Comparison of ENCODE assay signal across 18 mouse cellular contexts in the genomic region with DNA sequence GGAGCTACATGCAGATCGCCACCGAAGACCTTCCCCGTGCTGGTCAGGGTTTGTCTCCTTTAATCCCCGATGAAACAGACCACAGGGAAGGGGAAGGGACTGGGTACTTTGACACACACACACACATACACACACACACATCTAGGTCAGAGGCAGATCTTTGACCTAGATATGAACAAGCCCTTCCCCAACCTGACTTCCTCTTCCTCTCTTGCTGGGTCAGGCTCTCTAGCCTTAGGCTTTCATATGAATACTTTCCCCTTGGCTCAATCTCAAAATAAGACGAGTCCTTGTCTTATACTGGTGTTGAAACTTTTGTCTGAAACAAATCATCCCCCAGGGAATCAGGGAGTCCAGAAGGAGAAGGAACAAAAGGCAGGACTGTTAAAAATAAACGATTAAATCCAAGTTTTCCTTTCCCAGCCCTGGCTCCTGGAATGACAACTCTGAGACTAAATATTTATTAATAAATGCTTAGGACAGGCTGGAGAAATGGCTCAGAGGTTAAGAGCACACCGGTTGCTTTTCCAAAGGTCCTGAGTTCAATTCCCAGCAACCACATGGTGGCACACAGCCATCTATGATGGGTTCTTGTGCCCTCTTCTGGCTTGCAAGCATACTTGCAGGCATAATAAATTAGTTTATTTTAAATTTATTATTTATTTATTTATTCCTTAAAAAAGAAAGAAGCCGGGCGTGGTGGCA. TPM values are rescaled to one million over a fixed set of nuclear protein-coding genes. Genes with fewer than 3 reads are reported as not detected.
DNase-seq lines count a peak whose midpoint lies in the region; ATAC-seq and TF ChIP-seq lines count a peak whose summit lies in the region.
"Had no signal": no experiment of that assay in that cellular context is flagged by ENCODE, and none has a peak within 500 bp of the region (broad histone marks: within the 10 kb centered on the region; RNA-seq: fewer than 3 reads in every experiment).

No protein-coding gene starts in this region.

- no peak for DNase-seq in left cerebral cortex, adult 2 months (ENCODE audit: extremely low spot score in 1 of 2, low spot score in 2 of 2)
- DNase-seq in left cerebral cortex, adult 8-10 months (ENCODE audit: low spot score in 2 of 2) = no peak
- peak; percentile 35 for DNase-seq in CD4-positive, CD25-positive, alpha-beta regulatory T cell, adult 2 months (ENCODE audit: low read depth, low spot score)
- DNase-seq in Patski (ENCODE audit: low read depth, low spot score) = no peak
- DNase-seq in Muller cell, postnatal 12 days (ENCODE audit: inconsistent ontology term) = no peak
- no peak for DNase-seq in ovary, adult 18-20 months (ENCODE audit: low spot score)
- DNase-seq: adrenal gland, postnatal 14 days; cerebellum, adult 11 months; forebrain, postnatal 0 days; left cerebral cortex, postnatal 4 days had no signal

- CTCF ChIA-PET in Patski (lab: Charles Lee) = no interaction called here

- no peak overlapping the region for H3K27ac ChIP-seq in left cerebral cortex, adult 2 months
- H3K27ac ChIP-seq in forebrain, embryonic 15.5 days (replicated peaks) = no peak overlapping the region
- H3K27ac ChIP-seq: embryonic facial prominence, embryonic 13.5 days; heart, embryonic 13.5 days had no signal

- no peaks in the 10 kb centered on the region for H3K27me3 ChIP-seq in Patski
- H3K27me3 ChIP-seq in forebrain, embryonic 15.5 days = no peaks in the 10 kb centered on the region
- H3K27me3 ChIP-seq: embryonic facial prominence, embryonic 13.5 days had no signal

- no peaks in the 10 kb centered on the region for H3K9me3 ChIP-seq in forebrain, embryonic 15.5 days
- H3K9me3 ChIP-seq: embryonic facial prominence, embryonic 13.5 days; heart, embryonic 13.5 days had no signal

- peaks cover 6% of the 10 kb centered on the region; the same call in 1 of the 2 replicates for H3K4me1 ChIP-seq in forebrain, embryonic 15.5 days

- intact Hi-C loops in left cerebral cortex, adult 2 months (cut with DNase I) = no loop called here

- no peak for ATAC-seq in Patski
- peak; percentile 88 for ATAC-seq in monocyte, adult 5-6 weeks (replicated peaks; ENCODE audit: insufficient number of reproducible peaks, low FRiP score, low TSS enrichment, poor library complexity, severe bottlenecking)
- no peak for ATAC-seq in forebrain, embryonic 15.5 days (replicated peaks)
- ATAC-seq: forebrain, postnatal 0 days; hindbrain, embryonic 16.5 days had no signal

- in situ Hi-C loops in Patski (cut with MboI; ENCODE audit: low pct_unique_long_range_greater_than_20kb) = no loop called here

- WGBS in forebrain, embryonic 15.5 days = 87% methylated on average over 9 of the region's 9 CpGs

- no peaks in the 10 kb centered on the region for H3K36me3 ChIP-seq in forebrain, embryonic 15.5 days
- H3K36me3 ChIP-seq: embryonic facial prominence, embryonic 13.5 days; heart, embryonic 13.5 days had no signal

- H3K4me3 ChIP-seq in left cerebral cortex, adult 2 months = no peak overlapping the region
- no peak overlapping the region for H3K4me3 ChIP-seq in forebrain, embryonic 15.5 days
- H3K4me3 ChIP-seq: embryonic facial prominence, embryonic 13.5 days; heart, embryonic 13.5 days had no signal

- POLR2A ChIA-PET in Patski (lab: Charles Lee) = interaction anchor here (1.2 kb wide), 1 partner anchor 52 kb away, joined by 3 read pairs; no protein-coding TSS in a partner anchor

- peak; percentile 4 for TF ChIP-seq CTCF in left cerebral cortex, adult 2 months (IDR thresholded peaks at IDR 0.05)
- TF ChIP-seq CTCF in Patski (IDR thresholded peaks at IDR 0.05) = peak; percentile 34

- H3K4me2 ChIP-seq in forebrain, embryonic 15.5 days (replicated peaks) = no peak overlapping the region
- H3K4me2 ChIP-seq: embryonic facial prominence, embryonic 13.5 days; heart, embryonic 13.5 days had no signal

- no peak overlapping the region for H3K9ac ChIP-seq in forebrain, embryonic 15.5 days (replicated peaks)
- H3K9ac ChIP-seq: embryonic facial prominence, embryonic 13.5 days; forebrain, postnatal 0 days; heart, embryonic 13.5 days had no signal

RNA-seq across cellular contexts. Expression of a gene that starts 14.2 kb away (rescaled TPM):
- total RNA-seq in left cerebral cortex, adult 2 months (2021) = not detected
- total RNA-seq in left cerebral cortex, adult 8-10 months (2022) = not detected
- not detected for polyA plus RNA-seq in Patski (2021)
- not detected in 3 replicates for total RNA-seq in monocyte, adult 5-6 weeks (2017)
- polyA plus RNA-seq in forebrain, embryonic 15.5 days (2015; fragmentation: Nextera tagmentation; extraction: Ambion mirVana) = not detected in 2 replicates
- total RNA-seq: adrenal gland, postnatal 14 days; forebrain, postnatal 0 days; left cerebral cortex, postnatal 4 days had no signal
- polyA plus RNA-seq: embryonic facial prominence, embryonic 13.5 days; forebrain, postnatal 0 days; heart, embryonic 13.5 days; hindbrain, embryonic 16.5 days; lung, embryonic 16.5 days; urinary bladder, adult 2 months had no signal

RNA-seq across cellular contexts. Expression of a gene that starts 23.9 kb away (rescaled TPM):
- total RNA-seq in left cerebral cortex, adult 2 months (2021) = not detected
- not detected for total RNA-seq in left cerebral cortex, adult 8-10 months (2022)
- not detected for polyA plus RNA-seq in Patski (2021)
- total RNA-seq in monocyte, adult 5-6 weeks (2017) = not detected in 3 replicates
- not detected in 2 replicates for polyA plus RNA-seq in forebrain, embryonic 15.5 days (2015; fragmentation: Nextera tagmentation; extraction: Ambion mirVana)
- total RNA-seq: adrenal gland, postnatal 14 days; ES-E14; forebrain, postnatal 0 days; left cerebral cortex, postnatal 4 days had no signal
- polyA plus RNA-seq: embryonic facial prominence, embryonic 13.5 days; forebrain, postnatal 0 days; heart, embryonic 13.5 days; hindbrain, embryonic 16.5 days; urinary bladder, adult 2 months had no signal

RNA-seq across cellular contexts. Expression of a gene that starts 27.7 kb away (rescaled TPM):
- 10 to 100 TPM; 55.1 to 56.7 TPM for total RNA-seq in left cerebral cortex, adult 2 months (2021)
- total RNA-seq in left cerebral cortex, adult 8-10 months (2022) = 10 to 100 TPM; 54.0 to 61.0 (median 56.8) TPM
- 91.6 TPM for polyA plus RNA-seq in Patski (2021)
- total RNA-seq in monocyte, adult 5-6 weeks (2017) = 35.4 to 46.2 TPM (median 40.6 TPM) in 3 replicates
- polyA plus RNA-seq in forebrain, embryonic 15.5 days (2015; fragmentation: Nextera tagmentation; extraction: Ambion mirVana) = 140 and 152 TPM in 2 replicates

RNA-seq across cellular contexts. Expression of a gene that starts 36.7 kb away (rescaled TPM):
- total RNA-seq in left cerebral cortex, adult 2 months (2021) = not detected
- not detected for total RNA-seq in left cerebral cortex, adult 8-10 months (2022)
- not detected for polyA plus RNA-seq in Patski (2021)
- total RNA-seq in monocyte, adult 5-6 weeks (2017) = not detected in 3 replicates
- polyA plus RNA-seq in forebrain, embryonic 15.5 days (2015; fragmentation: Nextera tagmentation; extraction: Ambion mirVana) = not detected in 2 replicates
- total RNA-seq: adrenal gland, postnatal 14 days; ES-E14; forebrain, postnatal 0 days; left cerebral cortex, postnatal 4 days had no signal
- polyA plus RNA-seq: embryonic facial prominence, embryonic 13.5 days; forebrain, postnatal 0 days; heart, embryonic 13.5 days; hindbrain, embryonic 16.5 days; lung, embryonic 16.5 days had no signal

RNA-seq across cellular contexts. Expression of a gene that starts 54.0 kb away (rescaled TPM):
- not detected for total RNA-seq in left cerebral cortex, adult 2 months (2021)
- total RNA-seq in left cerebral cortex, adult 8-10 months (2022) = not detected
- polyA plus RNA-seq in Patski (2021) = not detected
- total RNA-seq in monocyte, adult 5-6 weeks (2017) = not detected in 3 replicates
- polyA plus RNA-seq in forebrain, embryonic 15.5 days (2015; fragmentation: Nextera tagmentation; extraction: Ambion mirVana) = not detected in 2 replicates
- total RNA-seq: adrenal gland, postnatal 14 days; ES-E14; forebrain, postnatal 0 days; left cerebral cortex, postnatal 4 days had no signal
- polyA plus RNA-seq: embryonic facial prominence, embryonic 13.5 days; forebrain, postnatal 0 days; heart, embryonic 13.5 days; hindbrain, embryonic 16.5 days; lung, embryonic 16.5 days; urinary bladder, adult 2 months had no signal
